Mouse (Mus musculus): ENCODE measurements around the gene Abi1. TPM values are rescaled to one million over a fixed set of nuclear protein-coding genes. Genes with fewer than 3 reads are reported as not detected.

Gene Abi1
- polyA plus RNA-seq, 1 experiment from 2014 or later: 50.6 TPM

GRCm38 (mm10) chr2:23006219-23006618 lies 33.8 kb downstream of the Abi1 start:
- no peak for ATAC-seq (ENCODE audit: borderline replicate concordance, extremely low read depth, low FRiP score, low TSS enrichment)
- 62% methylated on average over 6 of the region's 6 CpGs for WGBS
- Histone ChIP-seq H3K36me3 (no peaks in the 10 kb centered on the region), H3K9me3 (no peaks in the 10 kb centered on the region), H3K4me1 (peaks cover 3% of the 10 kb centered on the region; the same call in 1 of the 2 replicates), H3K4me3 (no peak overlapping the region), H3K4me2 (no peak overlapping the region), H3K27ac (no peak overlapping the region), H3K27me3 (no peaks in the 10 kb centered on the region), H3K9ac (no peak overlapping the region)

- Histone ChIP-seq H3K27me3 (no peaks in the 10 kb centered on the region), H3K4me1 (peaks cover 10% of the 10 kb centered on the region; the same call in 1 of the 2 replicates), H3K4me3 (no peak overlapping the region), H3K9ac (no peak overlapping the region), H3K4me2 (no peak overlapping the region), H3K9me3 (no peaks in the 10 kb centered on the region), H3K36me3 (no peaks in the 10 kb centered on the region), H3K27ac (no peak overlapping the region)
- 59% methylated on average over 3 of the region's 3 CpGs for WGBS
- no peak for ATAC-seq (ENCODE audit: borderline replicate concordance, extremely low read depth, low FRiP score, low TSS enrichment)
Observed at GRCm38 (mm10) chr2:23002637-23003036, 37.4 kb downstream of the Abi1 start.

GRCm38 (mm10) chr2:22999620-23000019 lies 40.4 kb downstream of the Abi1 start:
- no peak overlapping the region for H3K4me2 ChIP-seq
- no peak overlapping the region for H3K27ac ChIP-seq
- H3K4me1 ChIP-seq: peaks cover 7% of the 10 kb centered on the region; the same call in 1 of the 2 replicates
- no peaks in the 10 kb centered on the region for H3K27me3 ChIP-seq
- no peaks in the 10 kb centered on the region for H3K9me3 ChIP-seq
- 73% methylated on average over 1 of the region's 1 CpGs for WGBS
- H3K4me3 ChIP-seq: no peak overlapping the region
- H3K36me3 ChIP-seq: no peaks in the 10 kb centered on the region
- H3K9ac ChIP-seq: no peak overlapping the region
- no peak for ATAC-seq (ENCODE audit: borderline replicate concordance, extremely low read depth, low FRiP score, low TSS enrichment)

DNA sequence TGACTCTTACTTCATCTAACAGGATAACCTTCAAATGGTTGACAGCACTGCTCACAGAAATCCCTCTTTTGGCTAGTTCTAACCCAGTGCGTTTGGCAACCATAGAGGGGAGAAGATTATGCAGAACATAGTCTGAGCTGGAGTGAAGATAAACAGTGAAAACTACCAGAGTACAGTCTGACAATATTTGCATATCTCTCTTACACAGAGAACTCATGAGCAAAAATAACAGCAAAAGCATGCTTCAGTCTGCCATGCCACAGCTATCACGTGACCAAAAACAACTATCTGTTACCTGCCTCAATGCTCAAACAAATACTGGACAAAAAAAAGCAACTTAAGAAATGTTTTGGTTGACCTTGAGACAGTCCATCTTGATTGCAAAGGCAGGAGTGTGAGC lies 41.2 kb downstream of the Abi1 start:
- 64% methylated on average over 2 of the region's 2 CpGs for WGBS
- Histone ChIP-seq H3K9ac (no peak overlapping the region), H3K4me1 (peaks cover 7% of the 10 kb centered on the region; the same call in 1 of the 2 replicates), H3K9me3 (no peaks in the 10 kb centered on the region), H3K27me3 (no peaks in the 10 kb centered on the region), H3K27ac (no peak overlapping the region), H3K36me3 (no peaks in the 10 kb centered on the region), H3K4me2 (no peak overlapping the region), H3K4me3 (no peak overlapping the region)
- no peak for ATAC-seq (ENCODE audit: borderline replicate concordance, extremely low read depth, low FRiP score, low TSS enrichment)

GRCm38 (mm10) chr2:22998015-22998414 lies 42.0 kb downstream of the Abi1 start:
- Histone ChIP-seq H3K9me3 (no peaks in the 10 kb centered on the region), H3K4me3 (no peak overlapping the region), H3K27me3 (no peaks in the 10 kb centered on the region), H3K9ac (no peak overlapping the region), H3K36me3 (no peaks in the 10 kb centered on the region), H3K27ac (no peak overlapping the region), H3K4me1 (peaks cover 7% of the 10 kb centered on the region; the same call in 1 of the 2 replicates), H3K4me2 (no peak overlapping the region)
- 80% methylated on average over 2 of the region's 2 CpGs for WGBS
- ATAC-seq (ENCODE audit: borderline replicate concordance, extremely low read depth, low FRiP score, low TSS enrichment): no peak

DNA sequence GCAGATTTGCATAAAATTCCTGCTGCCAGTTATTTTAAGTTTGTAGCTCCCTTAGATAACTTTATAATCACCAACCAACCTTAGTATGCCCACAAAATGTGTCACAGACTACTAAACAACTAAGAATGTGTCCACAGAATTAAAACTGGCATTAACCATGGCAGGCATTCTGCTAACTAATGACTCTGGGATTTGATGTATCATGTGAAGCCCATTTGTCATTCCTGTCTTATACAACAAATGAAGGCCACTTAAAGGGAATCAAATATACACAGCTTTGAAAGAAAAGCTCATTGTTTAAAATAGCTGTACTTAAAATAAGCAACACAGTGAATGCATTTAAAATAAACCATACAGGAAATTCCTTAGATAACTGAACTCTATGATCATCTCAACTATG lies 44.0 kb downstream of the Abi1 start:
- Histone ChIP-seq H3K9ac (no peak overlapping the region), H3K27me3 (no peaks in the 10 kb centered on the region), H3K4me1 (peaks cover 7% of the 10 kb centered on the region; the same call in 1 of the 2 replicates), H3K4me3 (no peak overlapping the region), H3K4me2 (no peak overlapping the region), H3K36me3 (no peaks in the 10 kb centered on the region), H3K9me3 (no peaks in the 10 kb centered on the region), H3K27ac (no peak overlapping the region)
- ATAC-seq (ENCODE audit: borderline replicate concordance, extremely low read depth, low FRiP score, low TSS enrichment): no peak

DNA sequence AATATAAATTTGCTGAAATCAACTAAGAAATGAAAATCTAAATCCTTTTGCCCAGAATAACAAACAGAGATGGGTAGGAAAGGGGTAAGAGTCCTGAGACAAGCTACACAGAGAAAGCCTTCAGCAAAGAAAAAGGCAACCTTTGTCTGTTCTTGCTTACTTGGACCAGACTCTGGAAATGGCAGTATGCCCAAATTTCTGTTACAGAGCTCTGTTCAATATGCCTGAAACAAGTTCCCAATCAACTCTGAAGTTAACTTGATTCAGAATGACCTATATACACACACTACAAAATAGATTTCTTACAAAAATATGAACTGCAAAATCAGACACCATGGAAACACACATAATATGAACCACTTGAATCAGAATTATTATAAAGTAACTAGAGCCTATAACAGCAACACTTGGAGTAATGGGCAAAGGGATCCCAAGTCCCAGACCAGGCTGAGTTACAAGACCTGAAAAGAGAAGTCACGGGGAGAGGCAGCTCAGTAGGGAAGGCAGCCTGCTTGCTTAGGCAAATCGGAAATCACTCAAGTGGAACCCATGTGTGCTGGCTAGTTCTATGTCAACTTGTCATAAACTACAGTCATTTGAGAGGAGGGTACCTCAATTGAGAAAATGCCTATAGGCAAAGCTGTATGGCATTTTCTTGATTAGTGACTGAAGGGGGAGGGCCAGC lies 53.9 kb downstream of the Abi1 start:
- H3K27me3 ChIP-seq: no peaks in the 10 kb centered on the region
- H3K9ac ChIP-seq: no peak overlapping the region
- ATAC-seq (ENCODE audit: borderline replicate concordance, extremely low read depth, low FRiP score, low TSS enrichment): no peak
- H3K9me3 ChIP-seq: no peaks in the 10 kb centered on the region
- no peak overlapping the region for H3K4me3 ChIP-seq
- no peak overlapping the region for H3K4me2 ChIP-seq
- WGBS: 67% methylated on average over 2 of the region's 2 CpGs
- no peaks in the 10 kb centered on the region for H3K4me1 ChIP-seq
- H3K36me3 ChIP-seq: no peaks in the 10 kb centered on the region
- H3K27ac ChIP-seq: no peak overlapping the region

GRCm38 (mm10) chr2:22977387-22977973 lies 62.6 kb downstream of the Abi1 start:
- Histone ChIP-seq H3K4me2 (no peak overlapping the region), H3K4me1 (no peaks in the 10 kb centered on the region), H3K27me3 (no peaks in the 10 kb centered on the region), H3K9ac (no peak overlapping the region), H3K36me3 (no peaks in the 10 kb centered on the region), H3K4me3 (no peak overlapping the region), H3K9me3 (no peaks in the 10 kb centered on the region), H3K27ac (no peak overlapping the region)
- no peak for ATAC-seq (ENCODE audit: borderline replicate concordance, extremely low read depth, low FRiP score, low TSS enrichment)
- WGBS: 70% methylated on average over 3 of the region's 3 CpGs

DNA sequence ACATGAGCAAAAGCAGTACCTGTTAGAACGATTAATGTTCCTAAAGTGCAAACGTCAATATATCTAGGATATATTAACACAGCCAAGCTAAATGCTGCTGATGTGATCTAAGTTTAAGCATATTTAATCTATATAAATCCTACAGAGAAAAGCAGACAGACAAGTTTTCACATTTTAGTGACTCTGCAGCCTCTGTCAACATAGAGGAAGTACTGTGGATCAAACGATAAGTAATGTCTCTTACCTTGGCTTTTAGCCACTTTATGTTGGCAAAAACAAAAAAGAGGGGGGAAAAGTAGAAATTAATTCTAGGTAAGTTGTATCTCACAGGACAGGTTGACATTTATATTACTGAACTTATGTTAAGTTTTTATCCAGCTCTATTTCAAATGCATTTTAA lies 77.1 kb downstream of the Abi1 start:
- Histone ChIP-seq H3K27me3 (no peaks in the 10 kb centered on the region), H3K4me1 (no peaks in the 10 kb centered on the region), H3K27ac (no peak overlapping the region), H3K4me3 (no peak overlapping the region), H3K36me3 (0 out of 2 replicates have a peak, but pooled peaks cover 6% of the 10 kb centered on the region), H3K9me3 (no peaks in the 10 kb centered on the region), H3K4me2 (no peak overlapping the region), H3K9ac (no peak overlapping the region)
- ATAC-seq (ENCODE audit: borderline replicate concordance, extremely low read depth, low FRiP score, low TSS enrichment): no peak
- 76% methylated on average over 3 of the region's 3 CpGs for WGBS

GRCm38 (mm10) chr2:22962242-22962641 lies 77.8 kb downstream of the Abi1 start:
- no peak for ATAC-seq (ENCODE audit: borderline replicate concordance, extremely low read depth, low FRiP score, low TSS enrichment)
- Histone ChIP-seq H3K27me3 (no peaks in the 10 kb centered on the region), H3K4me2 (no peak overlapping the region), H3K9ac (no peak overlapping the region), H3K4me3 (no peak overlapping the region), H3K4me1 (no peaks in the 10 kb centered on the region), H3K36me3 (0 out of 2 replicates have a peak, but pooled peaks cover 6% of the 10 kb centered on the region), H3K9me3 (no peaks in the 10 kb centered on the region), H3K27ac (no peak overlapping the region)
- 93% methylated on average over 8 of the region's 8 CpGs for WGBS

DNA sequence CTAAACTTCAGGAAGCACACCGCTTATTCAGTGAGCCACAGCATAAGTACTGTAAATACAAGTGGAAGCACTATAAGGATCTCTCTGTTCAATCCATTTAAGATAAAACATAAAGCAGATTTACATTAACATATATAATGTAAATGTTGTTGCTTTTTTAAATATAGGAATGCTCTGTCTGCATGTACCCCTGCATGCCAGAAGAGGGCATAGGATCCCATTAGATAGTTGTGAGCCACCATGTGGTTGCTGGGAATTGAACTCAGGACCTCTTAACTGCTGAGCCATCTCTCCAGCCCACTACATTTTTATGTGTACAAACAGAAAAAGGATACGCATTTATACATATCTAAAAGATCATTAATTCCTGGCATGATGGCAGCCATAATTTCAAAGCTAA lies 78.4 kb downstream of the Abi1 start:
- WGBS: 97% methylated on average over 2 of the region's 2 CpGs
- H3K27ac ChIP-seq: no peak overlapping the region
- no peaks in the 10 kb centered on the region for H3K9me3 ChIP-seq

GRCm38 (mm10) chr2:22957415-22957814 lies 82.6 kb downstream of the Abi1 start:
- Histone ChIP-seq H3K27me3 (no peaks in the 10 kb centered on the region), H3K27ac (no peak overlapping the region), H3K9me3 (no peaks in the 10 kb centered on the region), H3K4me3 (no peak overlapping the region), H3K4me1 (no peaks in the 10 kb centered on the region), H3K9ac (no peak overlapping the region), H3K4me2 (no peak overlapping the region), H3K36me3 (peaks cover 12% of the 10 kb centered on the region; the same call in 1 of the 2 replicates)
- ATAC-seq (ENCODE audit: borderline replicate concordance, extremely low read depth, low FRiP score, low TSS enrichment): no peak
- WGBS: 93% methylated on average over 1 of the region's 1 CpGs

More for the DNA sequence above, 78.4 kb downstream of the Abi1 start:
- Histone ChIP-seq H3K9ac (no peak overlapping the region), H3K36me3 (0 out of 2 replicates have a peak, but pooled peaks cover 6% of the 10 kb centered on the region), H3K27me3 (no peaks in the 10 kb centered on the region), H3K4me1 (no peaks in the 10 kb centered on the region), H3K4me3 (no peak overlapping the region), H3K4me2 (no peak overlapping the region)
- no peak for ATAC-seq (ENCODE audit: borderline replicate concordance, extremely low read depth, low FRiP score, low TSS enrichment)
